Mouse (Mus musculus) heart, postnatal 4 days (tissue): ENCODE results near the gene Pxmp4. TPM values are rescaled to one million over a fixed set of nuclear protein-coding genes. Genes with fewer than 3 reads are reported as not detected.

Source experiments
- DNase-seq: peaks from one replicate; pipeline ENCODE4 v3.0.0; 2021
- total RNA-seq, 2 experiments: library from RNA; stranded (reverse); gene quantifications; 2 replicates each; pipeline ENCODE4 v1.2.3; 2021

The Pxmp4 gene
- total RNA-seq, 2 experiments from 2014 or later: 14.5 to 20.4 TPM

GRCm38 (mm10) chr2:154572996-154573395 is 30.5 kb downstream of the Pxmp4 start:
- DNase-seq: no peak

GRCm38 (mm10) chr2:154571976-154572375 is 31.5 kb downstream of the Pxmp4 start:
- DNase-seq: no peak

- no peak for DNase-seq
Measured at GRCm38 (mm10) chr2:154571266-154571665, 32.2 kb downstream of the Pxmp4 start.

- no peak for DNase-seq
Measured at GRCm38 (mm10) chr2:154570666-154571065, 32.8 kb downstream of the Pxmp4 start.

GRCm38 (mm10) chr2:154569836-154570286 is 33.6 kb downstream of the Pxmp4 start, which contains the start of gene E2f1:
Gene E2f1, minus strand, starts transcription at chr2:154569892.
- DNase-seq: peak; percentile 97

- DNase-seq: peak; percentile 71
Measured at GRCm38 (mm10) chr2:154569071-154569748, 34.3 kb downstream of the Pxmp4 start.

GRCm38 (mm10) chr2:154568329-154569070 is 35.0 kb downstream of the Pxmp4 start:
- DNase-seq: peak; percentile 65

GRCm38 (mm10) chr2:154567766-154568165 is 35.7 kb downstream of the Pxmp4 start:
- no peak for DNase-seq

GRCm38 (mm10) chr2:154566641-154567040 is 36.9 kb downstream of the Pxmp4 start:
- no peak for DNase-seq

- no peak for DNase-seq
Measured at GRCm38 (mm10) chr2:154565562-154565961, 37.9 kb downstream of the Pxmp4 start.

- DNase-seq: no peak
Measured at GRCm38 (mm10) chr2:154563612-154564170, 39.8 kb downstream of the Pxmp4 start.

GRCm38 (mm10) chr2:154558264-154559039 is 45.1 kb downstream of the Pxmp4 start, which contains the start of gene Necab3:
Gene Necab3, minus strand, starts transcription at chr2:154558890.
- DNase-seq: peak; percentile 45

- peak; percentile 42 for DNase-seq
Measured at GRCm38 (mm10) chr2:154557184-154557832, 46.2 kb downstream of the Pxmp4 start.

- DNase-seq: no peak
Measured at GRCm38 (mm10) chr2:154555235-154555634, 48.3 kb downstream of the Pxmp4 start.

- DNase-seq: peak; percentile 76
Measured at GRCm38 (mm10) chr2:154552424-154552907, 51.0 kb downstream of the Pxmp4 start.

- DNase-seq: peak; percentile 31
Measured at GRCm38 (mm10) chr2:154551927-154552326, 51.6 kb downstream of the Pxmp4 start.

- no peak for DNase-seq
Measured at GRCm38 (mm10) chr2:154551476-154551875, 52.0 kb downstream of the Pxmp4 start, which contains the start of gene Actl10. Gene Actl10, plus strand, starts transcription at chr2:154551776.

- DNase-seq: no peak
Measured at GRCm38 (mm10) chr2:154550937-154551336, 52.6 kb downstream of the Pxmp4 start.

- no peak for DNase-seq
Measured at GRCm38 (mm10) chr2:154549886-154550189, 53.7 kb downstream of the Pxmp4 start.

- peak; percentile 77 for DNase-seq
Measured at GRCm38 (mm10) chr2:154549127-154549885, 54.2 kb downstream of the Pxmp4 start.

- peak; percentile 64 for DNase-seq
Measured at GRCm38 (mm10) chr2:154548688-154549087, 54.8 kb downstream of the Pxmp4 start.
